Mouse (Mus musculus) liver, embryonic 14.5 days (tissue): ENCODE data around the gene Paqr3. TPM values are rescaled to one million over a fixed set of nuclear protein-coding genes. Genes with fewer than 3 reads are reported as not detected.
A peak's percentile ranks its signal among the peaks of the same experiment; 100 is the strongest.

Experiments used
- ATAC-seq: fragments of 200-750 bp; cut with Nextera tagmentation; 2 replicates; pipeline ENCODE4 v1.8.0; 2017; ENCODE audit warnings: moderate number of reproducible peaks, mild to moderate bottlenecking, moderate library complexity; ENCODE audit not compliant: insufficient read depth
- DNase-seq, 3 experiments: peaks; one replicate each; pipeline ENCODE4 v3.0.0-alpha.2; 2012 to 2013; ENCODE audit warnings: low read depth in 3 of 3, low spot score in 3 of 3
- H3K27ac ChIP-seq: fragments of 300-500 bp; sonication (generic); 2 replicates; pipeline ENCODE4 v1.5.1; 2014; ENCODE audit warnings: moderate library complexity, mild to moderate bottlenecking, control low read depth, inconsistent platforms
- H3K27me3 ChIP-seq: fragments of 300-500 bp; sonication (generic); 2 replicates; pipeline ENCODE4 v1.6.1; 2014; ENCODE audit warnings: mild to moderate bottlenecking, low read length, moderate library complexity; ENCODE audit not compliant: control insufficient read depth, insufficient read depth
- H3K36me3 ChIP-seq: fragments of 300-500 bp; sonication (generic); replicated peaks from 2 replicates; pipeline ENCODE4 v1.6.1; 2014; ENCODE audit warnings: low read depth; ENCODE audit not compliant: control insufficient read depth, insufficient read depth
- H3K4me1 ChIP-seq, 2 experiments: fragments of 200-500 bp in 1 of 2; fragments of 300-500 bp in 1 of 2; sonication (generic) in 1 of 2; replicated peaks; 2 replicates each; pipeline ENCODE4 v1.6.1; 2012 to 2014; ENCODE audit warnings: antibody characterized with exemption in 1 of 2, inconsistent platforms in 1 of 2, low read length in 1 of 2; ENCODE audit not compliant: control insufficient read depth in 2 of 2, insufficient read depth in 2 of 2
- H3K4me2 ChIP-seq: fragments of 300-500 bp; sonication (generic); 2 replicates; pipeline ENCODE4 v1.6.1; 2014; ENCODE audit warnings: low read depth, mild to moderate bottlenecking, control low read depth, moderate library complexity
- H3K4me3 ChIP-seq, 2 experiments: fragments of 200-500 bp in 1 of 2; fragments of 300-500 bp in 1 of 2; sonication (generic) in 1 of 2; 2 replicates each; pipeline ENCODE4 v1.5.1; 2012 to 2014; ENCODE audit warnings: low read depth in 2 of 2, low read length in 2 of 2, mild to moderate bottlenecking in 2 of 2, control low read depth in 1 of 2, inconsistent platforms in 1 of 2, moderate library complexity in 1 of 2; ENCODE audit not compliant: insufficient read depth in 1 of 2
- H3K9ac ChIP-seq: fragments of 300-500 bp; sonication (generic); replicated peaks from 2 replicates; pipeline ENCODE4 v1.6.1; 2014; ENCODE audit warnings: mild to moderate bottlenecking, control low read depth, moderate library complexity
- H3K9me3 ChIP-seq: fragments of 300-500 bp; sonication (generic); 2 replicates; pipeline ENCODE4 v1.6.1; 2016; ENCODE audit warnings: low read length, mixed read lengths; ENCODE audit not compliant: control insufficient read depth
- CTCF ChIP-seq: IDR thresholded peaks from 2 replicates; pipeline ENCODE4 v1.5.1; 2016; ENCODE audit warnings: antibody characterized with exemption, low read depth, control low read depth
- EP300 ChIP-seq: IDR thresholded peaks from 2 replicates; pipeline ENCODE4 v1.6.1; 2016; ENCODE audit warnings: antibody characterized with exemption, low read depth
- WGBS: fragments of 180-500 bp; shearing (Covaris S2); extraction: QIAGEN DNeasy Blood & Tissue Kit; methylation state at CpG from one replicate; pipeline ENCODE4 v1.1.7; 2014; ENCODE audit not compliant: insufficient replicate concordance; 5-methylcytosine and 5-hydroxymethylcytosine counted together
- polyA plus RNA-seq, 2 experiments: library from polyadenylated mRNA; depleted of rRNA in 1 of 2; stranded (reverse) in 1 of 2; unstranded in 1 of 2; fragments of >200 nt; fragmentation: Nextera tagmentation in 1 of 2; extraction: Ambion mirVana in 1 of 2; gene quantifications; 2 replicates each; pipeline versions ENCODE4 v1.2.1 to v1.2.3; 2012 to 2014

Gene Paqr3
- polyA plus RNA-seq, 2 experiments: 0.59 to 0.77 TPM

GRCm38 (mm10) chr5:97092970-97093369 is 18.4 kb downstream of the Paqr3 start:
- H3K9ac ChIP-seq: no peak overlapping the region
- no peaks in the 10 kb centered on the region for H3K27me3 ChIP-seq
- no peaks in the 10 kb centered on the region for H3K9me3 ChIP-seq
- ATAC-seq (no peak; the same call in 1 of the 2 replicates), DNase-seq (no peak)
- H3K36me3 ChIP-seq: peaks cover 33% of the 10 kb centered on the region
- H3K4me3 ChIP-seq: no peak overlapping the region
- H3K27ac ChIP-seq: no peak overlapping the region
- no peak overlapping the region for H3K4me2 ChIP-seq
- 87% methylated on average over 8 of the region's 8 CpGs for WGBS
- TF ChIP-seq EP300 (no peak), CTCF (0 out of 2 replicates have a peak, but pooled peaks have one; percentile 4)
- no peaks in the 10 kb centered on the region for H3K4me1 ChIP-seq

GRCm38 (mm10) chr5:97090034-97090784 is 21.2 kb downstream of the Paqr3 start:
- Histone ChIP-seq H3K4me3 (no peak overlapping the region), H3K4me1 (no peaks in the 10 kb centered on the region), H3K27me3 (no peaks in the 10 kb centered on the region), H3K27ac (no peak overlapping the region), H3K4me2 (no peak overlapping the region), H3K9ac (no peak overlapping the region), H3K9me3 (no peaks in the 10 kb centered on the region), H3K36me3 (peaks cover 59% of the 10 kb centered on the region)
- TF ChIP-seq CTCF (no peak), EP300 (no peak)
- DNase-seq (no peak), ATAC-seq (no peak)
- 86% methylated on average over 6 of the region's 6 CpGs for WGBS

- Histone ChIP-seq H3K4me3 (no peak overlapping the region), H3K4me2 (no peak overlapping the region), H3K9me3 (no peaks in the 10 kb centered on the region), H3K4me1 (no peaks in the 10 kb centered on the region), H3K36me3 (peaks cover 59% of the 10 kb centered on the region), H3K9ac (no peak overlapping the region), H3K27ac (no peak overlapping the region), H3K27me3 (no peaks in the 10 kb centered on the region)
- TF ChIP-seq EP300 (no peak), CTCF (no peak)
- DNase-seq (no peak), ATAC-seq (no peak)
- 93% methylated on average over 3 of the region's 3 CpGs for WGBS
Measured at GRCm38 (mm10) chr5:97089426-97089825, 22.0 kb downstream of the Paqr3 start.

- DNase-seq (no peak), ATAC-seq (no peak)
- Histone ChIP-seq H3K9ac (no peak overlapping the region), H3K36me3 (peaks cover 66% of the 10 kb centered on the region), H3K4me3 (no peak overlapping the region), H3K27ac (no peak overlapping the region), H3K9me3 (no peaks in the 10 kb centered on the region), H3K27me3 (no peaks in the 10 kb centered on the region), H3K4me2 (no peak overlapping the region), H3K4me1 (no peaks in the 10 kb centered on the region)
- TF ChIP-seq EP300 (no peak), CTCF (no peak)
- 71% methylated on average over 6 of the region's 6 CpGs for WGBS
Measured at GRCm38 (mm10) chr5:97088231-97088630, 23.2 kb downstream of the Paqr3 start.

GRCm38 (mm10) chr5:97087746-97088145 is 23.6 kb downstream of the Paqr3 start:
- Histone ChIP-seq H3K36me3 (peaks cover 70% of the 10 kb centered on the region), H3K9ac (no peak overlapping the region), H3K4me1 (no peaks in the 10 kb centered on the region), H3K4me3 (no peak overlapping the region), H3K9me3 (no peaks in the 10 kb centered on the region), H3K27me3 (no peaks in the 10 kb centered on the region), H3K27ac (no peak overlapping the region), H3K4me2 (no peak overlapping the region)
- ATAC-seq (no peak), DNase-seq (no peak)
- WGBS: 93% methylated on average over 16 of the region's 16 CpGs
- TF ChIP-seq CTCF: no peak
- no peak for TF ChIP-seq EP300
